Mouse (Mus musculus) olfactory bulb, adult 2 months (tissue): ENCODE measurements around the gene Krba1. TPM values are rescaled to one million over a fixed set of nuclear protein-coding genes. Genes with fewer than 3 reads are reported as not detected.

Source experiments
- H3K27ac ChIP-seq: fragments of 200-500 bp; 2 replicates; pipeline ENCODE4 v1.5.1; 2012; ENCODE audit warnings: low read depth, low read length; ENCODE audit not compliant: insufficient read depth
- H3K4me1 ChIP-seq: fragments of 200-500 bp; 2 replicates; pipeline ENCODE4 v1.6.1; 2012; ENCODE audit warnings: low read length; ENCODE audit not compliant: control insufficient read depth, insufficient read depth
- H3K4me3 ChIP-seq: fragments of 200-500 bp; 2 replicates; pipeline ENCODE4 v1.5.1; 2012; ENCODE audit warnings: mild to moderate bottlenecking, low read depth, low read length, moderate library complexity; ENCODE audit not compliant: insufficient read depth
- CTCF ChIP-seq: fragments of 200-500 bp; IDR thresholded peaks from 2 replicates; pipeline ENCODE4 v1.5.1; 2012; ENCODE audit warnings: low read depth, mild to moderate bottlenecking, low read length, moderate library complexity; ENCODE audit not compliant: insufficient read depth
- POLR2A ChIP-seq: fragments of 200-500 bp; IDR thresholded peaks from 2 replicates; pipeline ENCODE4 v1.6.1; 2012; ENCODE audit warnings: mild to moderate bottlenecking, low read depth, low read length, moderate library complexity; ENCODE audit not compliant: insufficient read depth
- WGBS: fragments of 180-500 bp; shearing (Covaris S2); methylation state at CpG from one replicate; pipeline ENCODE4 v1.1.7; 2018; 5-methylcytosine and 5-hydroxymethylcytosine counted together
- polyA plus RNA-seq: library from polyadenylated mRNA; stranded (reverse); fragments of >200 nt; gene quantifications from 2 replicates; pipeline ENCODE4 v1.2.4, GENCODE M21; 2012; ENCODE audit warnings: low replicate concordance; ENCODE audit not compliant: missing spikeins, insufficient read depth, insufficient read length

Gene Krba1
- polyA plus RNA-seq, 1 experiment, result not detected

- H3K4me3 ChIP-seq, result no peak overlapping the region
- no peak overlapping the region for H3K27ac ChIP-seq
- 96% methylated on average over 5 of the region's 5 CpGs for WGBS
- peaks cover 15% of the 10 kb centered on the region for H3K4me1 ChIP-seq
- TF ChIP-seq POLR2A (no peak), CTCF (no peak)
These were observed 8.7 kb downstream of the Krba1 start for GRCm38 (mm10) chr6:48404071-48404470.

DNA sequence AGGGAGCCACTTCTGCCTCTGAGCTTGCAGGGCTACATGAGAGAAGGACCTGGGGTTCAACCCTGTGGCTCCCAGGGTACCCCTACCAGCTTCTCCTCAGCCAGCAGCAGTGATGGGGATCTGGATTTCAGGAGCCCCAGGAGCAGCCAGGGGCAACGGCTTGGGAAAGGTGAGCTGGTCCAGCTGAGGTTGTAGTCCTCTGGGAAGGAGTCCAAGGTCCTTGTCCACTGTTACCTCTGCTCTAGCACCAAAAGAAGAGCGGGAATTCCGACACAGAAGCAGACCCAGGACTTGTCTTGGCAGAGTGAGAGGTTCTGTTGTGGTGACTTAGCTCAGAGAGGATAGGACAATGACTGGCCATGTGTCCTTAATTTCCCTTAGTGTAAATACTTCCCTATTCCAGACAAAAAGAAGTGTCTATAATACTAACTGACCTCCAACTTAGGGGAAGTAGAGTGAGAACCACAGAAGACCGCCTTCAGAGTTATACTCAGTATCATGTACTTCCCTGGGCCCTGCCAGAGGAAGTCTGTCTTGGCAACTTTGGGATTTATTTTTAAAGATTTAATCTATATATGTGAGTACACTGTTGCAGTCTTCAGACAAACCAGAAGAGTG lies 14.4 kb downstream of the Krba1 start:
- Histone ChIP-seq H3K27ac (no peak overlapping the region), H3K4me1 (peaks cover 4% of the 10 kb centered on the region; the same call in 1 of the 2 replicates), H3K4me3 (no peak overlapping the region)
- WGBS, result 96% methylated on average over 4 of the region's 4 CpGs
- no peak for TF ChIP-seq POLR2A
- no peak for TF ChIP-seq CTCF

DNA sequence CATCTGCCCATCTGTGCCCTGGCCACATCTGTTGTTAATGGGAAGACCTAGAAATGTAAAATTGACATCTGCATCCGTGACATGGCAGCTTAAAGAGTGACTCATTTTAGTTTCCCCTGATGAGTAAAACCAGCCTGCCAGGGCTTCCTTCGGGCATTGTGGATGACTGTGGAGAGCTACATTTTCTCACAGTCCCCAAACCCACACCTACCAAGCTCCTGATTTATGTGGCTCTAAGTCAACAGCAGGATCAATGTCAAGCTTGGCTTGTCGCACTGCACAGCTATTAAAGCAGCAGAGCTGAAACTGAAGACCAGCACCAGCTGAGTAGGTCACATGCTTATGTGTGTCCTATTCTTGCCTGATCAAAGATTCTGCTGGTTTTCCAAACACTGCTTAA lies 15.2 kb downstream of the Krba1 start:
- Histone ChIP-seq H3K4me1 (no peaks in the 10 kb centered on the region), H3K4me3 (no peak overlapping the region), H3K27ac (no peak overlapping the region)
- no peak for TF ChIP-seq POLR2A
- TF ChIP-seq CTCF, result no peak
- 62% methylated on average over 3 of the region's 3 CpGs for WGBS

GRCm38 (mm10) chr6:48411193-48412092 lies 16.1 kb downstream of the Krba1 start:
- H3K4me1 ChIP-seq, result no peaks in the 10 kb centered on the region
- H3K27ac ChIP-seq, result no peak overlapping the region
- no peak overlapping the region for H3K4me3 ChIP-seq
- TF ChIP-seq CTCF, result no peak
- no peak for TF ChIP-seq POLR2A
- WGBS, result 96% methylated on average over 6 of the region's 6 CpGs

DNA sequence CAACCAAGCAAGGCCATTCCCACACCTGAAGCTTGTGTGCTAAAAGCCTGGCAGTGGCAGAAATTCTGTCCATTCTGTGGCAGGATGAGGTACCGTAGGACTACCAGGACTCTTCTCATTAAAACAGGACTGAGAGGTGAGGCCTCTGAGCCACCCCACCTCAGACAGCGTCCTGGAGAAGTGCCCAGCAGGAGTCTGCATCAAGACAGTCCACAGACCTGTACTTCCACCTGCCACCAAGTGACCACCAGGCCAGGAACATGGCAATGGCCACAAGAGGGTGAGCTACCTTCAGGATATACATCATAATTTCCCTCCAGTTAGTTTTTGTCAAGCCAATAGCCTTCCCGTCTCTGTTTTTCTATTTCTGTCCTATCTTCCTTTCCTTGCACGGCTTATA lies 16.8 kb downstream of the Krba1 start:
- H3K4me1 ChIP-seq, result no peaks in the 10 kb centered on the region
- TF ChIP-seq POLR2A (no peak), CTCF (no peak)
- no peak overlapping the region for H3K27ac ChIP-seq
- 80% methylated on average over 4 of the region's 4 CpGs for WGBS
- no peak overlapping the region for H3K4me3 ChIP-seq

GRCm38 (mm10) chr6:48412662-48413061 lies 17.3 kb downstream of the Krba1 start:
- no peak overlapping the region for H3K4me3 ChIP-seq
- no peaks in the 10 kb centered on the region for H3K4me1 ChIP-seq
- TF ChIP-seq CTCF (no peak), POLR2A (no peak)
- H3K27ac ChIP-seq, result no peak overlapping the region
- 84% methylated on average over 3 of the region's 3 CpGs for WGBS

DNA sequence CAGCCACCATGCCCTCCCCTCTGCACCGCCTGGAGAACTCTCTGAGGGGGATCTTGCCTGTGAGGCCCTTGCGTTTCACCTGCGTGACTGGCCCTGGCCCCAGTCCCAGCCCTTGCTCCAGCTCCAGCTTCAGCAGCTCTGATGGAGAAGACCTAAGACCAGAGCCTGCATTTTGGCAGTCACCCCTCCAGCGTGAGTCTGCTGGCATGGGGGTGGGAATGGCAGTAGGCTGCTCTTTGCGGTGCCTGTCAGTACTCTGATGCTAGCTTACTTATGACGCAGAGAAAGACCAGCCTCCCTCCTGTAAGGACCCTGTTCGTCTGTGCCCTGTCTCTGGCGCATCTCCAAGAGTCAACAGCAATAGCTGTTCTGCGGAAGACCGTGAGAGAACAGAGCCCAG lies 17.7 kb downstream of the Krba1 start:
- WGBS, result 53% methylated on average over 10 of the region's 10 CpGs
- Histone ChIP-seq H3K27ac (no peak overlapping the region), H3K4me3 (no peak overlapping the region), H3K4me1 (no peaks in the 10 kb centered on the region)
- no peak for TF ChIP-seq POLR2A
- TF ChIP-seq CTCF, result no peak

GRCm38 (mm10) chr6:48414886-48415285 lies 19.5 kb downstream of the Krba1 start:
- WGBS, result 94% methylated on average over 1 of the region's 1 CpGs
- no peak overlapping the region for H3K27ac ChIP-seq
- H3K4me3 ChIP-seq, result no peak overlapping the region
- no peaks in the 10 kb centered on the region for H3K4me1 ChIP-seq
- TF ChIP-seq POLR2A (no peak), CTCF (no peak)

DNA sequence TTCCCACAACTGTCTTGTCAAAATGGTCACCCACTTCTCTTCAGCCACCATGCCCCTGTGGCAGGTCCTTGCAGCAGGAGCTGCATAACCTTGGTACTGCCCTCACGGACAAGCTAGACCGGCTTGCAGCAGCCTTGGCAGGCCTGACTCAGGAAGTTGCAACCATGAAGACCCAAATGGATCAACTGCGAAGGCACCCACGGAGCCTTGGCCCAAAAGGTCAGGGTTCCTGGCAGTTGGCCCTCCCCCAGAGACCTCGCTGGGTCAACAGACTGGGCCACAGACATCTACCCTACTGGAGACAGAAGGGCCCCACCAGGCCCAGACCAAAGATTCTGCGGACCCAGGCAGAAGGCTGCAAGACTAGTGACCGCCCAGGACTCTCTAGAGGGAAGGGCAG lies 20.2 kb downstream of the Krba1 start:
- WGBS, result 91% methylated on average over 7 of the region's 7 CpGs
- H3K27ac ChIP-seq, result no peak overlapping the region
- no peak overlapping the region for H3K4me3 ChIP-seq
- H3K4me1 ChIP-seq, result peaks cover 4% of the 10 kb centered on the region
- TF ChIP-seq POLR2A (no peak), CTCF (no peak)
